Mouse (Mus musculus): ENCODE measurements around the gene Fus.
"Not testable (repeated sequence)": the region's sequence is repeated elsewhere in the genome, so short reads cannot be mapped to it uniquely, and the experiment has no call there.

Fus gene

GRCm38 (mm10) chr7:128004487-128005362 is 37.5 kb downstream of the Fus start:
- DNase-seq (ENCODE audit: low spot score): peak; percentile 47

- no peak for DNase-seq (ENCODE audit: low spot score)
Measured at GRCm38 (mm10) chr7:128006193-128006592, 38.9 kb downstream of the Fus start.

GRCm38 (mm10) chr7:128009715-128010340 is 42.6 kb downstream of the Fus start:
- no peak for DNase-seq (ENCODE audit: low spot score)

GRCm38 (mm10) chr7:128012136-128012780 is 45.0 kb downstream of the Fus start:
- DNase-seq (ENCODE audit: low spot score): no peak

- DNase-seq (ENCODE audit: low spot score): no peak
Measured at GRCm38 (mm10) chr7:128013116-128013515, 45.9 kb downstream of the Fus start.

- DNase-seq (ENCODE audit: low spot score): not testable (repeated sequence)
Measured at GRCm38 (mm10) chr7:128016134-128016533, 48.9 kb downstream of the Fus start.

GRCm38 (mm10) chr7:128016650-128017049 is 49.4 kb downstream of the Fus start:
- no peak for DNase-seq (ENCODE audit: low spot score)

- DNase-seq (ENCODE audit: low spot score): no peak
Measured at GRCm38 (mm10) chr7:128018275-128018674, 51.0 kb downstream of the Fus start.

- no peak for DNase-seq (ENCODE audit: low spot score)
Measured at GRCm38 (mm10) chr7:128019187-128019586, 51.9 kb downstream of the Fus start.

- DNase-seq (ENCODE audit: low spot score): no peak
Measured at GRCm38 (mm10) chr7:128022974-128023373, 55.7 kb downstream of the Fus start.

- no peak for DNase-seq (ENCODE audit: low spot score)
Measured at GRCm38 (mm10) chr7:128023565-128023964, 56.3 kb downstream of the Fus start.

- DNase-seq (ENCODE audit: low spot score): no peak
Measured at GRCm38 (mm10) chr7:128024364-128024763, 57.1 kb downstream of the Fus start.

GRCm38 (mm10) chr7:128024932-128025331 is 57.7 kb downstream of the Fus start:
- DNase-seq (ENCODE audit: low spot score): no peak

- DNase-seq (ENCODE audit: low spot score): no peak
Measured at GRCm38 (mm10) chr7:128025381-128025780, 58.1 kb downstream of the Fus start.

GRCm38 (mm10) chr7:128031403-128031976 is 64.2 kb downstream of the Fus start:
- DNase-seq (ENCODE audit: low spot score): no peak

- no peak for DNase-seq (ENCODE audit: low spot score)
Measured at GRCm38 (mm10) chr7:128032290-128032988, 65.2 kb downstream of the Fus start.

- no peak for DNase-seq (ENCODE audit: low spot score)
Measured at GRCm38 (mm10) chr7:128032989-128033293, 65.7 kb downstream of the Fus start.

- no peak for DNase-seq (ENCODE audit: low spot score)
Measured at GRCm38 (mm10) chr7:128033616-128034015, 66.4 kb downstream of the Fus start.
